Mouse (Mus musculus) testis, postnatal 10 days (tissue): ENCODE results near the gene Adh6b.

Source experiments
- DNase-seq: peaks from one replicate; pipeline ENCODE4 v3.0.0; 2021; ENCODE audit warnings: low spot score

The Adh6b gene

GRCm38 (mm10) chr3:138341471-138341870 is at the start of gene Adh6b:
TSS of gene Adh6b (plus strand) at chr3:138341775.
- DNase-seq = no peak

- no peak for DNase-seq
Measured at GRCm38 (mm10) chr3:138293298-138293895, 48.2 kb upstream of the Adh6b start.

- DNase-seq = no peak
Measured at GRCm38 (mm10) chr3:138300130-138300529, 41.4 kb upstream of the Adh6b start.

- DNase-seq = no peak
Measured at GRCm38 (mm10) chr3:138302676-138303075, 38.9 kb upstream of the Adh6b start.

GRCm38 (mm10) chr3:138303771-138304488 is 37.6 kb upstream of the Adh6b start:
- DNase-seq = no peak

GRCm38 (mm10) chr3:138304489-138304871 is 37.1 kb upstream of the Adh6b start:
- DNase-seq = no peak

- DNase-seq = no peak
Measured at GRCm38 (mm10) chr3:138305486-138306289, 35.9 kb upstream of the Adh6b start.

- no peak for DNase-seq
Measured at GRCm38 (mm10) chr3:138306290-138306683, 35.3 kb upstream of the Adh6b start.

GRCm38 (mm10) chr3:138309910-138310309 is 31.7 kb upstream of the Adh6b start:
- DNase-seq = no peak

- no peak for DNase-seq
Measured at GRCm38 (mm10) chr3:138311015-138311414, 30.6 kb upstream of the Adh6b start.

- DNase-seq = no peak
Measured at GRCm38 (mm10) chr3:138312965-138313364, 28.6 kb upstream of the Adh6b start, which contains the start of gene Adh6a. TSS of gene Adh6a (plus strand) at chr3:138313286.

GRCm38 (mm10) chr3:138316908-138317472 is 24.6 kb upstream of the Adh6b start:
- DNase-seq = no peak

- DNase-seq = no peak
Measured at GRCm38 (mm10) chr3:138325001-138325400, 16.6 kb upstream of the Adh6b start.

GRCm38 (mm10) chr3:138325466-138325865 is 16.1 kb upstream of the Adh6b start:
- DNase-seq = no peak

- DNase-seq = no peak
Measured at GRCm38 (mm10) chr3:138333910-138334309, 7.7 kb upstream of the Adh6b start.

- no peak for DNase-seq
Measured at GRCm38 (mm10) chr3:138334320-138334719, 7.3 kb upstream of the Adh6b start.

- DNase-seq = no peak
Measured at GRCm38 (mm10) chr3:138335566-138335965, 6.0 kb upstream of the Adh6b start.

- no peak for DNase-seq
Measured at GRCm38 (mm10) chr3:138336104-138336754, 5.3 kb upstream of the Adh6b start.

GRCm38 (mm10) chr3:138347041-138347440 is 5.5 kb downstream of the Adh6b start:
- DNase-seq = no peak

GRCm38 (mm10) chr3:138352012-138352809 is 10.6 kb downstream of the Adh6b start:
- no peak for DNase-seq

- no peak for DNase-seq
Measured at GRCm38 (mm10) chr3:138358856-138359255, 17.3 kb downstream of the Adh6b start.
